Mouse (Mus musculus): ENCODE measurements around the gene Palm. TPM values are rescaled to one million over a fixed set of nuclear protein-coding genes. Genes with fewer than 3 reads are reported as not detected.
"Not testable (repeated sequence)": the region's sequence is repeated elsewhere in the genome, so short reads cannot be mapped to it uniquely, and the experiment has no call there.

Palm gene
- polyA plus RNA-seq, 1 experiment = 9.2 TPM

- peak in 1 of 2 experiments; percentile 30 for DNase-seq (ENCODE audit: low read depth in 1 of 2, low spot score in 2 of 2)
- 11% methylated on average over 36 of the region's 36 CpGs for WGBS
Observed at GRCm38 (mm10) chr10:79754856-79755516, 38.4 kb upstream of the Palm start, which contains the start of gene Fgf22. Gene Fgf22 (plus strand): TSS chr10:79755076.

GRCm38 (mm10) chr10:79755854-79756253, 37.5 kb upstream of the Palm start:
- TF ChIP-seq POLR2A (IDR thresholded peaks at IDR 0.05; ENCODE audit: low read depth, low read length) = no peak
- no peak for TF ChIP-seq CTCF (IDR thresholded peaks at IDR 0.05; ENCODE audit: extremely low read depth, insufficient read depth, insufficient read length, insufficient replicate concordance)
- Histone ChIP-seq H3K36me3 (ENCODE audit: control insufficient read depth, insufficient read depth, low read length) (peaks cover 18% of the 10 kb centered on the region), H3K27ac (ENCODE audit: insufficient read depth, low read length) (no peak overlapping the region), H3K4me1 (ENCODE audit: control insufficient read depth, insufficient read depth, insufficient read length) (peaks cover 6% of the 10 kb centered on the region), H3K4me3 (ENCODE audit: extremely low read depth, insufficient read depth, insufficient read length) (no peak overlapping the region), H3K27me3 (ENCODE audit: control insufficient read depth, insufficient read depth, low read length) (0 out of 2 replicates have a peak, but pooled peaks cover 1% of the 10 kb centered on the region)
- WGBS = 90% methylated on average over 3 of the region's 3 CpGs
- DNase-seq (ENCODE audit: low read depth in 1 of 2, low spot score in 2 of 2) = no peak

More at GRCm38 (mm10) chr10:79754856-79755516, 38.4 kb upstream of the Palm start, which contains the start of gene Fgf22:
- Histone ChIP-seq H3K27me3 (ENCODE audit: control insufficient read depth, insufficient read depth, low read length) (0 out of 2 replicates have a peak, but pooled peaks cover 1% of the 10 kb centered on the region), H3K27ac (ENCODE audit: insufficient read depth, low read length) (no peak within 1 kb of the TSS), H3K4me1 (ENCODE audit: control insufficient read depth, insufficient read depth, insufficient read length) (peaks cover 6% of the 10 kb centered on the region), H3K4me3 (ENCODE audit: extremely low read depth, insufficient read depth, insufficient read length) (no peak within 1 kb of the TSS; the same call in 1 of the 2 replicates), H3K36me3 (ENCODE audit: control insufficient read depth, insufficient read depth, low read length) (peaks cover 14% of the 10 kb centered on the region)
- TF ChIP-seq CTCF (IDR thresholded peaks at IDR 0.05; ENCODE audit: extremely low read depth, insufficient read depth, insufficient read length, insufficient replicate concordance) = no peak
- no peak for TF ChIP-seq POLR2A (IDR thresholded peaks at IDR 0.05; ENCODE audit: low read depth, low read length)

DNA sequence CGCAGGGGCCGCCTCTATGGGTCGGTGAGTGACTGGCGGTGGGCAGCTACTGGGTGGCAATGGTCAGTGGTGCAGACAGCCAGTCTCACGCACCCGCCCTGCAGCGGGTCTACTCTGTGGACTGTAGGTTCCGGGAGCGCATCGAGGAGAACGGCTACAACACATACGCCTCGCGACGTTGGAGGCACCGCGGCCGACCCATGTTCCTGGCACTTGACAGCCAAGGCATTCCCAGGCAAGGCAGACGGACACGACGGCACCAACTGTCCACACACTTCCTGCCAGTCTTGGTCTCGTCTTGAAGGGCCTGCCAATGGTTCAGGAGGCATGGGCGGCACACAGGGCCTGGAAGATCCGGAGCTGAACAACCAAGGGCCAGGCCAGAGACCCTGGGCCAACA, 36.7 kb upstream of the Palm start:
- Histone ChIP-seq H3K36me3 (ENCODE audit: control insufficient read depth, insufficient read depth, low read length) (peaks cover 25% of the 10 kb centered on the region), H3K4me1 (ENCODE audit: control insufficient read depth, insufficient read depth, insufficient read length) (peaks cover 6% of the 10 kb centered on the region)

GRCm38 (mm10) chr10:79759675-79760074, 33.7 kb upstream of the Palm start:
- H3K27ac ChIP-seq (ENCODE audit: insufficient read depth, low read length); DNase-seq (ENCODE audit: low read depth in 1 of 2, low spot score in 2 of 2); H3K4me3 ChIP-seq (ENCODE audit: extremely low read depth, insufficient read depth, insufficient read length); H3K27me3 ChIP-seq (ENCODE audit: control insufficient read depth, insufficient read depth, low read length); H3K4me1 ChIP-seq (ENCODE audit: control insufficient read depth, insufficient read depth, insufficient read length): not testable (repeated sequence)
- peaks cover 31% of the 10 kb centered on the region for H3K36me3 ChIP-seq (ENCODE audit: control insufficient read depth, insufficient read depth, low read length)
- 90% methylated on average over 1 of the region's 1 CpGs for WGBS

More for the DNA sequence above, 36.7 kb upstream of the Palm start:
- DNase-seq (ENCODE audit: low read depth in 1 of 2, low spot score in 2 of 2) = no peak
- WGBS = 94% methylated on average over 24 of the region's 24 CpGs
- Histone ChIP-seq H3K4me3 (ENCODE audit: extremely low read depth, insufficient read depth, insufficient read length) (no peak overlapping the region), H3K27ac (ENCODE audit: insufficient read depth, low read length) (no peak overlapping the region), H3K27me3 (ENCODE audit: control insufficient read depth, insufficient read depth, low read length) (0 out of 2 replicates have a peak, but pooled peaks cover 1% of the 10 kb centered on the region)
- TF ChIP-seq CTCF (IDR thresholded peaks at IDR 0.05; ENCODE audit: extremely low read depth, insufficient read depth, insufficient read length, insufficient replicate concordance) = no peak
- TF ChIP-seq POLR2A (IDR thresholded peaks at IDR 0.05; ENCODE audit: low read depth, low read length) = no peak

- 55% methylated on average over 11 of the region's 11 CpGs for WGBS
- TF ChIP-seq CTCF (IDR thresholded peaks at IDR 0.05; ENCODE audit: extremely low read depth, insufficient read depth, insufficient read length, insufficient replicate concordance) (no peak), POLR2A (IDR thresholded peaks at IDR 0.05; ENCODE audit: low read depth, low read length) (no peak)
- DNase-seq (ENCODE audit: low read depth in 1 of 2, low spot score in 2 of 2) = no peak
- Histone ChIP-seq H3K36me3 (ENCODE audit: control insufficient read depth, insufficient read depth, low read length) (peaks cover 31% of the 10 kb centered on the region), H3K4me3 (ENCODE audit: extremely low read depth, insufficient read depth, insufficient read length) (no peak overlapping the region), H3K4me1 (ENCODE audit: control insufficient read depth, insufficient read depth, insufficient read length) (peaks cover 5% of the 10 kb centered on the region; the same call in 1 of the 2 replicates), H3K27me3 (ENCODE audit: control insufficient read depth, insufficient read depth, low read length) (no peaks in the 10 kb centered on the region), H3K27ac (ENCODE audit: insufficient read depth, low read length) (no peak overlapping the region)
Observed at GRCm38 (mm10) chr10:79760603-79761143, 32.7 kb upstream of the Palm start.

DNA sequence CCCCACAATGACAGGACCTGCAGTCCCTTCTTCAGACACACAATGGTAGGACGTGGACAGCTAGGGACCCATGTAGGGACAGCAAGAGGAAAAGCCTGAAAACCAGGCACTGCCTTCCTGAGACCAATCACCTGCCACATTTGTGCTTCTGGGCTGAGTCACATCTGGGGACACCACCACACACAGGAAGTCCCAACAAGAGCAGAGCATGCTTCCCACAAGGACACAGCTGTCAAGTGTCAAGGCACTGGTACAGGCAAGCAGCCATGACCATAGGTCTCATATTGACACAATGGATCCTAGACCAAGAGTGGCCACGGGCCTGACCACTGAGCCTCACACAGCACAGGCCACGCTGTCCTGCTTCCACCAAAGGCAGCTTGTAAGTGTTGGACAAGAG, 30.5 kb upstream of the Palm start:
- TF ChIP-seq POLR2A (IDR thresholded peaks at IDR 0.05; ENCODE audit: low read depth, low read length) = no peak
- TF ChIP-seq CTCF (IDR thresholded peaks at IDR 0.05; ENCODE audit: extremely low read depth, insufficient read depth, insufficient read length, insufficient replicate concordance) = no peak
- H3K4me3 ChIP-seq (ENCODE audit: extremely low read depth, insufficient read depth, insufficient read length) = no peak overlapping the region
- H3K36me3 ChIP-seq (ENCODE audit: control insufficient read depth, insufficient read depth, low read length) = peaks cover 28% of the 10 kb centered on the region
- H3K4me1 ChIP-seq (ENCODE audit: control insufficient read depth, insufficient read depth, insufficient read length) = peaks cover 12% of the 10 kb centered on the region; the same call in 1 of the 2 replicates
- no peak for DNase-seq (ENCODE audit: low read depth in 1 of 2, low spot score in 2 of 2)
- H3K27me3 ChIP-seq (ENCODE audit: control insufficient read depth, insufficient read depth, low read length) = no peaks in the 10 kb centered on the region
- no peak overlapping the region for H3K27ac ChIP-seq (ENCODE audit: insufficient read depth, low read length)
- WGBS = 86% methylated on average over 3 of the region's 3 CpGs

- H3K27ac ChIP-seq (ENCODE audit: insufficient read depth, low read length) = no peak overlapping the region
- WGBS = 70% methylated on average over 7 of the region's 7 CpGs
- H3K4me1 ChIP-seq (ENCODE audit: control insufficient read depth, insufficient read depth, insufficient read length) = peaks cover 12% of the 10 kb centered on the region; the same call in 1 of the 2 replicates
- DNase-seq (ENCODE audit: low read depth in 1 of 2, low spot score in 2 of 2) = no peak
- no peaks in the 10 kb centered on the region for H3K27me3 ChIP-seq (ENCODE audit: control insufficient read depth, insufficient read depth, low read length)
- H3K36me3 ChIP-seq (ENCODE audit: control insufficient read depth, insufficient read depth, low read length) = peaks cover 20% of the 10 kb centered on the region
- no peak overlapping the region for H3K4me3 ChIP-seq (ENCODE audit: extremely low read depth, insufficient read depth, insufficient read length)
- TF ChIP-seq CTCF (IDR thresholded peaks at IDR 0.05; ENCODE audit: extremely low read depth, insufficient read depth, insufficient read length, insufficient replicate concordance) = no peak
Observed at GRCm38 (mm10) chr10:79764234-79764633, 29.1 kb upstream of the Palm start.
